Mouse (Mus musculus): Measurements from ENCODE around the gene Pigp. TPM values are rescaled to one million over a fixed set of nuclear protein-coding genes. Genes with fewer than 3 reads are reported as not detected.
A peak's percentile ranks its signal among the peaks of the same experiment; 100 is the strongest.

Pigp gene
- polyA plus RNA-seq, 1 experiment from 2014 or later = 74.0 TPM

DNA sequence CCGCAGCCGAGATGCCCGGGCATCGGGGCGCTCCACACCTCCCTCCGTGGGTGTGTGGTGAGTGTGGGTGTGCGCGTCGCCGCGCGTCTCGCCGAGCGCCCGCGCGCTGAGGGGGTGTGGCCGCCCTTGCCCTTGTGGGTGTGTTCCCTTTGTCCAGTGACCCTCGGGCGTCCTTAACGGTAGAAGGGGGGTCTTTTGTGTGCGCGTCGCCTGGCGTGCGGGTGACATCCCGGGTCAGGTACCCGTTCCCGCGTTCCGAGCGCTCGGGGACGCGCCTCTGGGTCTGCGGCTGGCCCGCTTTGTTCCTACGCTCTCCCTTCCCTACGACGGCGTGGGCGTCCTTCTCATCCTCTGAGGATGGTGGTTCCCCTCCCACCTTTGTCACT, 734 bp downstream of the Pigp start:
- peak overlapping the region; percentile 85 for H3K4me2 ChIP-seq
- DNase-seq (peak; percentile 76), ATAC-seq (ENCODE audit: insufficient read depth) (peak; percentile 72)
- H3K27ac ChIP-seq (ENCODE audit: low read depth) = peak overlapping the region; percentile 96
- H3K9ac ChIP-seq = peak overlapping the region; percentile 92
- TF ChIP-seq CTCF (IDR thresholded peaks at IDR 0.05; ENCODE audit: low read depth) = no peak
- H3K4me1 ChIP-seq (ENCODE audit: insufficient read depth) = peaks cover 10% of the 10 kb centered on the region; the same call in 1 of the 2 replicates
- 0 out of 2 replicates have a peak, but pooled peaks cover 6% of the 10 kb centered on the region for H3K36me3 ChIP-seq (ENCODE audit: insufficient read depth)
- H3K9me3 ChIP-seq (ENCODE audit: low read depth, low read length) = no peaks in the 10 kb centered on the region
- H3K4me3 ChIP-seq (ENCODE audit: low read depth, low read length) = peak overlapping the region; percentile 94
- H3K27me3 ChIP-seq (ENCODE audit: insufficient read depth, low read length) = no peaks in the 10 kb centered on the region
- under 1% methylated on average over 42 of the region's 43 CpGs for WGBS

- H3K27me3 ChIP-seq (ENCODE audit: insufficient read depth, low read length) = no peaks in the 10 kb centered on the region
- 1% methylated on average over 79 of the region's 79 CpGs for WGBS
- peak; percentile 83 for ATAC-seq (ENCODE audit: insufficient read depth)
- peak within 1 kb of the TSS; percentile 96 for H3K27ac ChIP-seq (ENCODE audit: low read depth)
- TF ChIP-seq CTCF (IDR thresholded peaks at IDR 0.05; ENCODE audit: low read depth) = no peak
- H3K9me3 ChIP-seq (ENCODE audit: low read depth, low read length) = no peaks in the 10 kb centered on the region
- DNase-seq = peak; percentile 98
- peak within 1 kb of the TSS; percentile 94 for H3K4me3 ChIP-seq (ENCODE audit: low read depth, low read length)
- H3K9ac ChIP-seq = peak within 1 kb of the TSS; percentile 92
- H3K36me3 ChIP-seq (ENCODE audit: insufficient read depth) = 0 out of 2 replicates have a peak, but pooled peaks cover 6% of the 10 kb centered on the region
- H3K4me1 ChIP-seq (ENCODE audit: insufficient read depth) = peaks cover 10% of the 10 kb centered on the region; the same call in 1 of the 2 replicates
- H3K4me2 ChIP-seq = peak within 1 kb of the TSS; percentile 85
Observed at GRCm38 (mm10) chr16:94370173-94370914, 1.3 kb downstream of the Pigp start, which contains the start of gene Ttc3. Ttc3 (plus strand) TSS chr16:94370618.

DNA sequence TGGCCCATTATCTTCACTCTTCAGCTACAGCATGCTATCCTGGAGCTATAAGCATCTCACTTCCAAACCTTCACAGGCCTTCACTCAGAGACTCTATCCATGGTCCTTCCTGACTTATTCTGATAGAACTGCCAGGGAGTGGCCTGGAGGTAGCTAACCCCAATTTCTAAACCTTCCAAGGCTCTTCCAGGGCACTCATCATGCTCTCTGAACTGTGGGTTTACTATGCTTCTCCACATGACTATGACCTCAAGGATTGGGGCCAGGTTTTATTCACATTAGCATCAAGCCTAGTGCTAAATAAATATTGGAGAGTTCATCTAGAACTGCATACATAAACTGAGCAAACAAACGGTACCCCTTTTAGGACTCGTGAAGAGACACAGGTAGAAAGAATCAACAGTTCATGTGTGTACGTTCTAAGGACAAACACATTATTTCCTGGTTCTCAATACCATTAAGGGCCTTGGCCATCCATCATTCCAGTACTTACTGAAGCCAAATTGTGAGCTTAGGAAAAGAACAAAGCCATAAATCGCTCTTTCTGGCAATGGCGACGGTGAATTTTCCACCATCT, 2.0 kb downstream of the Pigp start:
- DNase-seq = no peak
- Histone ChIP-seq H3K27ac (ENCODE audit: low read depth) (peak overlapping the region; percentile 96), H3K4me3 (ENCODE audit: low read depth, low read length) (peak overlapping the region; percentile 94), H3K36me3 (ENCODE audit: insufficient read depth) (0 out of 2 replicates have a peak, but pooled peaks cover 9% of the 10 kb centered on the region), H3K9me3 (ENCODE audit: low read depth, low read length) (no peaks in the 10 kb centered on the region), H3K27me3 (ENCODE audit: insufficient read depth, low read length) (no peaks in the 10 kb centered on the region), H3K4me2 (peak overlapping the region; percentile 85), H3K9ac (peak overlapping the region; percentile 92), H3K4me1 (ENCODE audit: insufficient read depth) (peaks cover 10% of the 10 kb centered on the region; the same call in 1 of the 2 replicates)
- TF ChIP-seq CTCF (IDR thresholded peaks at IDR 0.05; ENCODE audit: low read depth) = no peak
- WGBS = 5% methylated on average over 6 of the region's 6 CpGs
- peak; percentile 0; the same call in 1 of the 2 replicates for ATAC-seq (ENCODE audit: insufficient read depth)

DNA sequence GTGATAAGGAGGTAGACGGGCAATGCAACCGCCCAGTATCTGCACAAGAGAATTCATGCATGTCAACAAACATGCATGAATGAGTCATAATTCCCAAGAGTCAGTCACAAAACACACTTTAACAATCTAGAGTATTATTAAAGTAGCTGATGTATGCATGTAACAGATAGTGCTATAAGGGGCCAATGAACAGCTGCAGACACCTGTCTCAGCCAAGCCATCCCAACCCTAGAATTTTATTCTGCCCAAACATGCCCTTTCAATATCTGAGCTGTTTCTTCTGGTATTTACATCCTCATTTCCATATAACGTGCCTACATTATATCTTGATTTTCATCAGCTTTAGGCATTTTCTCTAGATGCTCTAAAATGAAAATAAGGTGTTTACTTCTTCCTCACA, 6.2 kb downstream of the Pigp start:
- 92% methylated on average over 3 of the region's 3 CpGs for WGBS
- Histone ChIP-seq H3K4me3 (ENCODE audit: low read depth, low read length) (no peak overlapping the region), H3K4me1 (ENCODE audit: insufficient read depth) (0 out of 2 replicates have a peak, but pooled peaks cover 13% of the 10 kb centered on the region), H3K4me2 (no peak overlapping the region), H3K9me3 (ENCODE audit: low read depth, low read length) (no peaks in the 10 kb centered on the region), H3K36me3 (ENCODE audit: insufficient read depth) (0 out of 2 replicates have a peak, but pooled peaks cover 15% of the 10 kb centered on the region), H3K9ac (no peak overlapping the region), H3K27me3 (ENCODE audit: insufficient read depth, low read length) (no peaks in the 10 kb centered on the region), H3K27ac (ENCODE audit: low read depth) (no peak overlapping the region)
- DNase-seq = no peak
- ATAC-seq (ENCODE audit: insufficient read depth) = no peak
- no peak for TF ChIP-seq CTCF (IDR thresholded peaks at IDR 0.05; ENCODE audit: low read depth)

DNA sequence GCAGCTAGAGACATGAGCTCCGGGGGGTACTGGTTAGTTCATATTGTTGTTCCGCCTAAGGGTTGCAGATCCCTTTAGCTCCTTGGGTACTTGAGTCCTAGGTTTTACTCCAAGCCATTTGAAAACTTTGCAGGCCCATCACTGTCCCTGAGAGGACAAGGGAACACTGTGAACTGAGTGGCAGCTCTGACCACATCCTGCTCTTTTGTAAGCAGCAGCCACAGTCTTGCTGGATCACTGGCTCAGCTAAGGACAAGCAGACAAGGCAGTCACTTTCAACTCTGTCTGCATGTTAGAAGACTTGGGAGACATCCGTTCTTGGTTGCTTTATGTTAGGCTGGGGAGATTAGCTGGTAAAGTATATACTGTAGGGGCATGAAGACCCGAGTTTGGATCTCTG, 7.8 kb downstream of the Pigp start:
- 85% methylated on average over 4 of the region's 4 CpGs for WGBS
- no peak for ATAC-seq (ENCODE audit: insufficient read depth)
- no peak overlapping the region for H3K4me2 ChIP-seq

DNA sequence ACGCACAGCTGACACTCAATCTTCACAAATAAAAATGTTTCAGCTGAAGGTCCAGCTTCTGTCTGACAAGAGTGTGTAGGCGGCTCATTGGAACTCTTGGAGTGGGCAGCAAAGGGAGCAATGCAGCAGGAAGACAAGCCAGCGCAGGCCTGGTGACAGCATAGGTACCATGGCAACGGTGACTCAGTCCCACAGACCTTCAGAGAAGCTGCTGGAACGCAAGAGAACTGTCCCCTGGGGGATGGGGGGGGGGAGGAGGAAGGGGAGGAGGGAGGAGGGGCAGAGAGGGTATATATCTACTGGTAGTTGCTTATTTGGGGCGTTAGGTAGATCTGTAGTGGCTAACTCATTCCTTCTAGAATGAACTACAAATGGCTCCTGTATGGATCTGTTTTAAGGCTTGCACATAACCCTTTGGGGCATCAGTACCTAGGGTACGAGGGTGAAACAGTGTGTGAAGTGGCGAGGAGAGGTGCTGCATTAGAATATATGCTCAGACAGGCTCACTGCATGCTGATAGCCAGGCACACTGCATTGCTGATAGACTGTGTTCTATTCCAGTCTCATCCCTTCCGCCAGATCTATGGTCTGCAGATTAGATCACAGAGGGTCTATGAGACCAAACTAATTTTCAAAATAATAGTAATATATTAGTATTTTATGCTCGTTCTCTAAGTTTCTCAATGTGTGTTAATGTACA, 9.3 kb downstream of the Pigp start:
- DNase-seq (peak; percentile 38), ATAC-seq (ENCODE audit: insufficient read depth) (peak; percentile 38; the same call in 1 of the 2 replicates)
- no peaks in the 10 kb centered on the region for H3K27me3 ChIP-seq (ENCODE audit: insufficient read depth, low read length)
- TF ChIP-seq CTCF (IDR thresholded peaks at IDR 0.05; ENCODE audit: low read depth) = no peak
- no peaks in the 10 kb centered on the region for H3K9me3 ChIP-seq (ENCODE audit: low read depth, low read length)
- 0 out of 2 replicates have a peak, but pooled peaks cover 15% of the 10 kb centered on the region for H3K36me3 ChIP-seq (ENCODE audit: insufficient read depth)
- no peak overlapping the region; the same call in 1 of the 2 replicates for H3K9ac ChIP-seq
- no peak overlapping the region; the same call in 1 of the 2 replicates for H3K27ac ChIP-seq (ENCODE audit: low read depth)
- no peak overlapping the region for H3K4me2 ChIP-seq
- WGBS = 41% methylated on average over 10 of the region's 10 CpGs
- no peak overlapping the region for H3K4me3 ChIP-seq (ENCODE audit: low read depth, low read length)
- H3K4me1 ChIP-seq (ENCODE audit: insufficient read depth) = 0 out of 2 replicates have a peak, but pooled peaks cover 3% of the 10 kb centered on the region

More for the DNA sequence above, 7.8 kb downstream of the Pigp start:
- H3K4me1 ChIP-seq (ENCODE audit: insufficient read depth) = 0 out of 2 replicates have a peak, but pooled peaks cover 5% of the 10 kb centered on the region
- H3K27me3 ChIP-seq (ENCODE audit: insufficient read depth, low read length) = no peaks in the 10 kb centered on the region
- no peak overlapping the region for H3K9ac ChIP-seq
- H3K36me3 ChIP-seq (ENCODE audit: insufficient read depth) = 0 out of 2 replicates have a peak, but pooled peaks cover 15% of the 10 kb centered on the region
- H3K27ac ChIP-seq (ENCODE audit: low read depth) = no peak overlapping the region
- no peak for TF ChIP-seq CTCF (IDR thresholded peaks at IDR 0.05; ENCODE audit: low read depth)
- DNase-seq = no peak
- no peak overlapping the region for H3K4me3 ChIP-seq (ENCODE audit: low read depth, low read length)
- H3K9me3 ChIP-seq (ENCODE audit: low read depth, low read length) = no peaks in the 10 kb centered on the region

All from lung, embryonic 14.5 days (tissue).